Mouse (Mus musculus) left cerebral cortex, postnatal 36 days (tissue): ENCODE data around the gene Ptgds. TPM values are rescaled to one million over a fixed set of nuclear protein-coding genes. Genes with fewer than 3 reads are reported as not detected.

Experiments used
- DNase-seq, 2 experiments: peaks; one replicate each; pipeline ENCODE4 v3.0.0; 2021 to 2022; ENCODE audit warnings: low spot score in 2 of 2, mixed read lengths in 1 of 2
- intact Hi-C: fragments of 180-260 bp; cut with DNase I; formaldehyde crosslinking; loops from one replicate; pipeline ENCODE4 v1.15.1; 2025
- microRNA-seq: library from miRNA; unstranded; fragments of <30 nt; microRNA quantifications from one replicate; pipeline ENCODE4 v1.2.0, GENCODE M21; 2022
- total RNA-seq, 2 experiments: library from RNA; stranded (reverse); gene quantifications; 2 replicates each; pipeline ENCODE4 v1.2.3; 2021

The Ptgds gene
- total RNA-seq, 2 experiments from 2014 or later, result 1,442 to 2,237 TPM

- intact Hi-C loops, result loop anchor here (5.0 to 10.0 kb wide), 2 partner anchors 69 to 122 kb away; partner anchors contain the start of genes Lcn12 and Traf2
- DNase-seq, result no peak
Observed at GRCm38 (mm10) chr2:25425481-25425880, 44.4 kb downstream of the Ptgds start.

- DNase-seq, result no peak
- intact Hi-C loops, result loop anchor here (10.0 kb wide), 1 partner anchor 71 kb away; the partner anchor contains the start of gene Lcn12
Observed at GRCm38 (mm10) chr2:25423626-25424025, 46.2 kb downstream of the Ptgds start.

GRCm38 (mm10) chr2:25422587-25423410, 47.0 kb downstream of the Ptgds start, which contains the start of gene Fut7:
Fut7 (plus strand) TSS chr2:25423267.
- intact Hi-C loops, result loop anchor here (10.0 kb wide), 1 partner anchor 72 kb away; the partner anchor contains the start of gene Lcn12
- no peak for DNase-seq

- intact Hi-C loops, result loop anchor here (10.0 kb wide), 1 partner anchor 73 kb away; the partner anchor contains the start of gene Lcn12
- DNase-seq, result no peak
Observed at GRCm38 (mm10) chr2:25421896-25422295, 48.0 kb downstream of the Ptgds start.

GRCm38 (mm10) chr2:25417426-25417825, 52.4 kb downstream of the Ptgds start:
- no peak for DNase-seq
- intact Hi-C loops, result no loop called here

Small RNAs within 50 kb of the gene (microRNA-seq; reads per million reads assigned to microRNA genes)
- gene Mir3087, result 5.1 reads per million, percentile 17 among the genes with 10 or more reads in this experiment

Other genes starting within 250 kb of the Ptgds start
- 100 to 1,000 TPM; 334 to 390 TPM for gene Tubb4b, start 245.3 kb downstream of the Ptgds start, total RNA-seq
- gene Slc34a3, start 235.7 kb downstream of the Ptgds start, total RNA-seq, result not detected
- gene Rnf224, start 233.3 kb downstream of the Ptgds start, total RNA-seq, result not detected
- 100 to 1,000 TPM; 244 to 282 TPM for gene Rnf208, start 227.8 kb downstream of the Ptgds start, total RNA-seq
- gene Cysrt1, start 227.6 kb downstream of the Ptgds start, total RNA-seq, result not detected
- 1 to 10 TPM; 1.9 to 3.2 TPM for gene AL732309.1, start 223.2 kb downstream of the Ptgds start, total RNA-seq
- gene Tmem203, start 214.6 kb downstream of the Ptgds start, total RNA-seq, result 10 to 100 TPM; 32.8 to 44.3 TPM
- gene Tprn, start 207.4 kb downstream of the Ptgds start, total RNA-seq, result 10 to 100 TPM; 18.5 to 24.7 TPM
- gene Ssna1, start 197.6 kb downstream of the Ptgds start, total RNA-seq, result 10 to 100 TPM; 60.1 to 68.3 TPM
- 10 to 100 TPM; 78.9 to 82.8 TPM for gene Anapc2, start 197.6 kb downstream of the Ptgds start, total RNA-seq
- not detected for gene Tmem210, start 181.9 kb downstream of the Ptgds start, total RNA-seq
- not detected for gene Lrrc26, start 180.1 kb downstream of the Ptgds start, total RNA-seq
- 100 to 1,000 TPM; 451 to 471 TPM for gene Grin1, start 150.9 kb downstream of the Ptgds start, total RNA-seq
- 10 to 100 TPM; 57.0 to 63.7 TPM for gene Man1b1, start 137.7 kb downstream of the Ptgds start, total RNA-seq
- gene Dpp7, start 113.7 kb downstream of the Ptgds start, total RNA-seq, result 10 to 100 TPM; 27.1 to 34.1 TPM
- 10 to 100 TPM; 17.0 to 20.8 TPM for gene Uap1l1, start 104.4 kb downstream of the Ptgds start, total RNA-seq
- gene Sapcd2, start 97.7 kb downstream of the Ptgds start, total RNA-seq, result 1 to 10 TPM; 2.7 to 4.1 TPM
- 10 to 100 TPM; 12.0 to 13.9 TPM for gene Entpd2, start 74.2 kb downstream of the Ptgds start, total RNA-seq
- 100 to 1,000 TPM; 325 to 339 TPM for gene Npdc1, start 70.7 kb downstream of the Ptgds start, total RNA-seq
- under 1 TPM in 1 of 2 experiments, not detected in 1; 0.20 TPM for gene Fut7, start 46.8 kb downstream of the Ptgds start, total RNA-seq
- 100 to 1,000 TPM; 169 to 174 TPM for gene Abca2, start 41.3 kb downstream of the Ptgds start, total RNA-seq
- gene Clic3, start 13.2 kb downstream of the Ptgds start, total RNA-seq, result under 1 TPM in 1 of 2 experiments, not detected in 1; 0.69 TPM
- gene Paxx, start 9.0 kb downstream of the Ptgds start, total RNA-seq, result 10 to 100 TPM; 72.8 to 75.8 TPM
- gene Lcn12, start 23.9 kb upstream of the Ptgds start, total RNA-seq, result not detected
- gene Fbxw5, start 30.7 kb upstream of the Ptgds start, total RNA-seq, result 100 to 1,000 TPM; 107 to 127 TPM
- 1 to 10 TPM; 1.0 to 1.6 TPM for gene C8g, start 31.7 kb upstream of the Ptgds start, total RNA-seq
- 1 to 10 TPM; 8.7 to 9.3 TPM for gene Traf2, start 76.9 kb upstream of the Ptgds start, total RNA-seq
- gene Edf1, start 87.8 kb upstream of the Ptgds start, total RNA-seq, result 100 to 1,000 TPM; 189 to 236 TPM
- 1 to 10 TPM; 1.4 to 2.4 TPM for gene Mamdc4, start 104.8 kb upstream of the Ptgds start, total RNA-seq
- gene Phpt1, start 105.2 kb upstream of the Ptgds start, total RNA-seq, result 10 to 100 TPM; 74.6 to 75.4 TPM
- gene Ajm1, start 111.7 kb upstream of the Ptgds start, total RNA-seq, result 100 to 1,000 TPM in 1 of 2 experiments, 10 to 100 TPM in 1; 99.8 to 110 TPM
- 100 to 1,000 TPM; 144 to 160 TPM for gene Rabl6, start 138.5 kb upstream of the Ptgds start, total RNA-seq
- not detected for gene Ccdc183, start 147.6 kb upstream of the Ptgds start, total RNA-seq
- gene Tmem141, start 152.0 kb upstream of the Ptgds start, total RNA-seq, result 10 to 100 TPM; 19.8 to 29.2 TPM
- gene Fcna, start 158.0 kb upstream of the Ptgds start, total RNA-seq, result under 1 TPM; 0.25 to 0.50 TPM
- gene Lcn8, start 183.1 kb upstream of the Ptgds start, total RNA-seq, result not detected
- not detected for gene Lcn5, start 187.9 kb upstream of the Ptgds start, total RNA-seq
- not detected for gene Lcn6, start 206.7 kb upstream of the Ptgds start, total RNA-seq
- not detected for gene Lcn10, start 212.7 kb upstream of the Ptgds start, total RNA-seq
- not detected for gene Obp2a, start 230.0 kb upstream of the Ptgds start, total RNA-seq
- 100 to 1,000 TPM in 1 of 2 experiments, 10 to 100 TPM in 1; 83.5 to 107 TPM for gene Bmyc, start 236.7 kb upstream of the Ptgds start, total RNA-seq